Mouse (Mus musculus) skeletal muscle tissue, adult 2 months (tissue): ENCODE measurements around the gene Pax6.

Source experiments
- DNase-seq: peaks from one replicate; pipeline ENCODE4 v3.0.0-alpha.2; 2012; ENCODE audit warnings: low read depth, low spot score

Pax6 gene

GRCm38 (mm10) chr2:105668271-105669270 lies at the start of gene Pax6:
TSS of gene Pax6 (plus strand) at chr2:105668900.
- no peak for DNase-seq

- DNase-seq, result no peak
Measured at GRCm38 (mm10) chr2:105648933-105649332, 19.8 kb upstream of the Pax6 start.

- DNase-seq, result no peak
Measured at GRCm38 (mm10) chr2:105656456-105656855, 12.2 kb upstream of the Pax6 start.

GRCm38 (mm10) chr2:105659350-105659749 lies 9.3 kb upstream of the Pax6 start:
- no peak for DNase-seq

GRCm38 (mm10) chr2:105659926-105660873 lies 8.5 kb upstream of the Pax6 start:
- DNase-seq, result no peak

GRCm38 (mm10) chr2:105660874-105661622 lies 7.7 kb upstream of the Pax6 start:
- no peak for DNase-seq

- no peak for DNase-seq
Measured at GRCm38 (mm10) chr2:105661623-105662066, 7.1 kb upstream of the Pax6 start.

GRCm38 (mm10) chr2:105662121-105662520 lies 6.6 kb upstream of the Pax6 start:
- no peak for DNase-seq

- DNase-seq, result no peak
Measured at GRCm38 (mm10) chr2:105662606-105663005, 6.1 kb upstream of the Pax6 start.

- no peak for DNase-seq
Measured at GRCm38 (mm10) chr2:105663101-105663511, 5.6 kb upstream of the Pax6 start.

- DNase-seq, result no peak
Measured at GRCm38 (mm10) chr2:105664996-105665395, 3.7 kb upstream of the Pax6 start.

GRCm38 (mm10) chr2:105665491-105666250 lies 3.0 kb upstream of the Pax6 start:
- DNase-seq, result no peak

- no peak for DNase-seq
Measured at GRCm38 (mm10) chr2:105666331-105666730, 2.4 kb upstream of the Pax6 start.

- no peak for DNase-seq
Measured at GRCm38 (mm10) chr2:105666763-105667625, 1.7 kb upstream of the Pax6 start.

- no peak for DNase-seq
Measured at GRCm38 (mm10) chr2:105667626-105667950, 1.1 kb upstream of the Pax6 start.

GRCm38 (mm10) chr2:105669371-105669861 lies 716 bp downstream of the Pax6 start:
- DNase-seq, result no peak

GRCm38 (mm10) chr2:105669881-105670730 lies 1.4 kb downstream of the Pax6 start:
- no peak for DNase-seq

GRCm38 (mm10) chr2:105670731-105671095 lies 2.0 kb downstream of the Pax6 start:
- DNase-seq, result no peak
